Mouse (Mus musculus): ENCODE data around the gene Adat3. TPM values are rescaled to one million over a fixed set of nuclear protein-coding genes. Genes with fewer than 3 reads are reported as not detected.

The Adat3 gene
- total RNA-seq, 4 experiments from 2014 or later, result 0.29 to 0.43 (median 0.36) TPM; not detected in 1

DNA sequence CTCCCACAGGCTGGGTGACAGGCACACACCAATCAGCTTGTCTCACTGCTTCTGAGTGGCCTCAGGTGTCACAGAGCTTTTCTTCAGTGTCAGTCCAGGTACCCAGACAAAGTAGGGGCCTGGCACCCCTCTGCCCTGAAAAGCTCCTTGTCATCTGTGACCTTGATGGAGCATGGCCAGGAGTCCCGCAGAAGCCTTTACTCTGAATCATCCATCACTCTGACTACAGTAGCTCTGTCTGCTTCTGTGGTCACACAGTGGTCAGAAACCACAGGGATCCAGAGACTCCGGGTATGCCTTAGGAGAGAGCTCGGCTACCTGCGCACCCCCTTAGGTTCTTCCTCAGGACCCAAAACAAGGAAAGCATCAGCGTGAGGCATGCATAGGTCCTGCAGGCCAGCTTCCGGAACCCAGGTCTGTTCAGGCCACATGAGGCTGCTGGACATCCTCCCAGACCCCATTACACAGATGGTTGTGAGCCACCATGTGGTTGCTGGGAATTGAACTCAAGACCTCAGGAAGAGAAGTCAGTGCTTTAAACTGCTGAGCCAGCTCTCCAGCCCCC is 50.6 kb downstream of the Adat3 start:
- DNase-seq (ENCODE audit: low spot score in 2 of 2), result no peak

GRCm38 (mm10) chr10:80654866-80655265 is 52.2 kb downstream of the Adat3 start:
- DNase-seq (ENCODE audit: low spot score in 2 of 2), result no peak

DNA sequence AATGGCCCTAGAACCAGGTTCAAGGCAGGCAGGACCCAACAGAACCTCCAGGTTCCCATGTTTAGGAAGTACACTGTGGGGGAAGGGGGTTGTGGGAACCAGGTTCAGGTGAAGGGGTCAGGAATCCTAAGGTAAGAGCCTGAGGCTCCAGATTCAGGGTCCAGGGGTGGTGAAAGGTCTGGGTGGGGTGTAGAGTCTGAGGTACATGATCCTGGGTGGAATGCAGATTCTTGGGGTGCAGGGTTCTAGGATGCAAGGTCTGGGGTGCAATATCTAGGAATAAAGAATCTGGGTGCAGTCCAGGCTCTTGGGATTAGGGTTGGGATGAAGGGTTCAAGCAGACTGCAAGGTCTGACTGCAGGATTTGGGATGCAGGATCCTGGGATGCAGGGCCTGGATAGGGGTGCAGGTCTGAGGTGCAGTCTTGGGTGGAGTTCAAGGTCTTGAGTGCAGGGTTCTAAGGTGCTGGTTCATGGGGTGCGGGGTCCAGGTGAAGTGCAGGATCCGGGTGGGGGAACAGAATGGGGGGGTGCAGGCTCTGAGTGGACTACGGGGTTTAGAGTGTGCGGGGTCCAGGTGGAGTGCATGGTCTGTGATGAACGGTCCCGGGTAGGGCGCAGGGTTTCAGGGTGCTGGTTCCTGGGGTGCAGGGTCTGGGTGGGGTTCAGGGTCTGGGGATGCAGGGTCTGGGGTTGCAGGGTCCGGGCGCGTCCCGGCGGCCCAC is 52.9 kb downstream of the Adat3 start:
- no peak for DNase-seq (ENCODE audit: low spot score in 2 of 2)

DNA sequence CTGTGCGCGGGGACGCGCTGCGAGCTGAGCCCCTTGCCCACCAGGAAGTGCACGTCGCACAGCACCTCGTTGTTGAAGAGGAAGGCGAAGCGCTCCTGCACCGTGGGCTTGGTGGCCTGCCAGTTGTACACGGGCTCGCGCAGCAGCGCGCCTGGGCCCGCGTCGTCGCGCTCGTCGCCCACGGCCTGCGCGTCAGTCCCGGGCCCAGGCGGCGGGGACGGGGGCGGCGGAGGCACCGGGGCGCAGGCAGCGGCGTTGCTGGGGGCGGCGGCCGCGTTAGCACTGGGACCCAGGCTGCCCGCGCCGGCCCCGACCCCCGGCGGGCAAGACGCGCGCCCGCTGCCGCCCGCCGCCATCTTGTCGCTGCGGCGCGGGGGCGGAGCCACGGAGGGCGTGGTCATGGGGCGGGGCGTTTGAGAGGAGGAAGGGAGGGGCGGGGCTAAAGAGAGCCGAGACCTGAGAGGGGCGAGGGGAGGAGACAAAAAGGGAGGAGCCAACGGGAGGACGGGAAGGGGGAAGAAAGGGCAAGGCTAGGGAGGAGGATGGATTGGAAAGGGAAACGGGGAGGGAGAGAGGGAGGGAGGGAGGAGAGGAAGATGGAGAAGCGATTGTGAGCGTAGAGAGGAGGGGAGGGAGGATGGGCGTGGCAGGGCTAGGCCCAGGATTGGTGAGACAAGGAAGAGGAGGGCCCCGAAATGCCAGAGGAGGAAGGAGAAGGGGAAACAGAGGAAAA is 53.6 kb downstream of the Adat3 start:
- peak; percentile 94 to 95 for DNase-seq (ENCODE audit: low spot score in 2 of 2)

DNA sequence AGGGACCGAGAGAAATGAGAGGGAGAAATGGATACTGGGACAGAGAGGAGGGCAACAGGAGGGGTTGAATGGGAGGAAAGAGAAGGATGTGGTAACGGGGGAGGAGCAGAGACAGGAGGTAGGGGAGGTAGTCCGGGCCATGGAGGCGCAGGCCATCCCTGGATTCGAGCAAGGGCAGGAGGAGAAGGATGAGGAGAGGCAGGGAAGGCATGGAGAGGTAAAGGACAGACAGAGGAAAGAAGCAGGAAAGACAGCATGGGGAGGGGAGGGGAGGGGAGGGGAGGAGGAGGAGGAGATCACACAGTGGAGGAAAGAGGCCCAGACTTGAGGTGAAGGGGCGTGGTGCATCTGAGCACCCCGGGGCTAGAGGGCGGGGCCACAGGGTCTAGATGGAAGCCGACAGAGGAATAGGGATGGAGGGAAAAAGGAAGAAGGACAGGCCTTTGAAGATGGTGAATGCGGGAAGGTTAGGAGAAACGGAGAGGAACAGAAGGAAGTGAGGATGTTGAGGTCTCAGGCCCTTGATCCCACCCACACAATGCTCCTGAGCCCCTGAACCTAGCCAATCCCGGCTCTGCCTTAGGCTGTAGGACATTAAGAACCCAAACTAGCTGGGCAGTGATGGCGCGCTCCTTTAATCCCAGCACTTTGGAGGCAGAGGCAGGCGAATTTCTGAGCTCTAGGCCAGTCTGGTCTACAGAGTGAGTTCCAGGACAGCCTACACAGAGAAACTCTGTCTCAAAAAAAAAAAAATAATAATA is 54.4 kb downstream of the Adat3 start, which contains the start of gene Btbd2:
Gene Btbd2 (minus strand): TSS at position 209 of the 761 bp plus-strand sequence.
- no peak for DNase-seq (ENCODE audit: low spot score in 2 of 2)

Small RNA genes lying within 50 kb of the gene (microRNA-seq; reads per million reads assigned to microRNA genes)
- gene Mir6912, result not detected

Other genes with a start within 250 kb of the Adat3 start
- under 1 TPM in 2 of 4 experiments, not detected in 2; 0.27 to 0.36 TPM for gene Plk5, start 246.4 kb upstream of the Adat3 start, total RNA-seq (2022)
- gene Mex3d, start 215.2 kb upstream of the Adat3 start, total RNA-seq (2022), result 1 to 10 TPM; 4.2 to 6.3 (median 4.7) TPM
- gene Mbd3, start 203.3 kb upstream of the Adat3 start, total RNA-seq (2022), result 100 to 1,000 TPM; 120 to 138 (median 131) TPM
- 100 to 1,000 TPM; 691 to 868 (median 797) TPM for gene Uqcr11, start 196.1 kb upstream of the Adat3 start, total RNA-seq (2022)
- gene Tcf3, start 169.2 kb upstream of the Adat3 start, total RNA-seq (2022), result 10 to 100 TPM in 3 of 4 experiments, 1 to 10 TPM in 1; 9.9 to 13.1 (median 10.8) TPM
- gene Onecut3, start 108.0 kb upstream of the Adat3 start, total RNA-seq (2022), result not detected
- gene Atp8b3, start 63.8 kb upstream of the Adat3 start, total RNA-seq (2022), result not detected
- gene Rexo1, start 41.3 kb upstream of the Adat3 start, total RNA-seq (2022), result 10 to 100 TPM in 2 of 4 experiments, 1 to 10 TPM in 2; 8.5 to 11.1 (median 10.1) TPM
- gene Klf16, start 25.6 kb upstream of the Adat3 start, total RNA-seq (2022), result 1 to 10 TPM; 1.1 to 2.0 (median 1.3) TPM
- 10 to 100 TPM; 70.5 to 80.7 (median 77.3) TPM for gene Abhd17a, start 12.5 kb upstream of the Adat3 start, total RNA-seq (2022)
- gene Scamp4, start within 50 bp of the Adat3 start, total RNA-seq (2022), result 10 to 100 TPM; 17.4 to 21.2 (median 19.2) TPM
- under 1 TPM in 2 of 4 experiments, not detected in 2; 0.20 to 0.24 TPM for gene Gm49322, start 3.1 kb downstream of the Adat3 start, total RNA-seq (2022)
- gene Csnk1g2, start 20.0 kb downstream of the Adat3 start, total RNA-seq (2022), result 100 to 1,000 TPM; 124 to 147 (median 144) TPM
- gene Btbd2, start 54.2 kb downstream of the Adat3 start, total RNA-seq (2022), result 10 to 100 TPM; 36.7 to 40.7 (median 39.7) TPM
- 100 to 1,000 TPM; 226 to 292 (median 253) TPM for gene Mknk2, start 75.2 kb downstream of the Adat3 start, total RNA-seq (2022)
- 1 to 10 TPM; 2.6 to 3.6 (median 3.4) TPM for gene Mob3a, start 99.1 kb downstream of the Adat3 start, total RNA-seq (2022)
- 1 to 10 TPM; 1.0 to 3.1 (median 2.7) TPM for gene Izumo4, start 99.3 kb downstream of the Adat3 start, total RNA-seq (2022)
- gene Ap3d1, start 139.4 kb downstream of the Adat3 start, total RNA-seq (2022), result 10 to 100 TPM; 24.1 to 29.3 (median 27.8) TPM
- 10 to 100 TPM; 12.4 to 13.8 (median 13.5) TPM for gene Dot1l, start 152.3 kb downstream of the Adat3 start, total RNA-seq (2022)
- gene Sf3a2, start 195.3 kb downstream of the Adat3 start, total RNA-seq (2022), result 10 to 100 TPM; 26.0 to 33.2 (median 29.9) TPM
- 10 to 100 TPM; 24.2 to 34.4 (median 32.0) TPM for gene Plekhj1, start 195.7 kb downstream of the Adat3 start, total RNA-seq (2022)
- under 1 TPM in 3 of 4 experiments, not detected in 1; 0.22 to 0.40 (median 0.24) TPM for gene Amh, start 202.4 kb downstream of the Adat3 start, total RNA-seq (2022)
- 100 to 1,000 TPM; 455 to 508 (median 490) TPM for gene Jsrp1, start 210.6 kb downstream of the Adat3 start, total RNA-seq (2022)
- gene Oaz1, start 223.8 kb downstream of the Adat3 start, total RNA-seq (2022), result 1,000 to 10,000 TPM in 1 of 4 experiments, 100 to 1,000 TPM in 3; 735 to 1,031 (median 850) TPM
- gene Lingo3, start 241.2 kb downstream of the Adat3 start, total RNA-seq (2022), result 10 to 100 TPM in 3 of 4 experiments, 1 to 10 TPM in 1; 7.4 to 12.5 (median 10.4) TPM

Data from gastrocnemius, adult 8-10 months (tissue).